Mouse (Mus musculus): Measurements from ENCODE around the gene Slc16a12.

The Slc16a12 gene

DNA sequence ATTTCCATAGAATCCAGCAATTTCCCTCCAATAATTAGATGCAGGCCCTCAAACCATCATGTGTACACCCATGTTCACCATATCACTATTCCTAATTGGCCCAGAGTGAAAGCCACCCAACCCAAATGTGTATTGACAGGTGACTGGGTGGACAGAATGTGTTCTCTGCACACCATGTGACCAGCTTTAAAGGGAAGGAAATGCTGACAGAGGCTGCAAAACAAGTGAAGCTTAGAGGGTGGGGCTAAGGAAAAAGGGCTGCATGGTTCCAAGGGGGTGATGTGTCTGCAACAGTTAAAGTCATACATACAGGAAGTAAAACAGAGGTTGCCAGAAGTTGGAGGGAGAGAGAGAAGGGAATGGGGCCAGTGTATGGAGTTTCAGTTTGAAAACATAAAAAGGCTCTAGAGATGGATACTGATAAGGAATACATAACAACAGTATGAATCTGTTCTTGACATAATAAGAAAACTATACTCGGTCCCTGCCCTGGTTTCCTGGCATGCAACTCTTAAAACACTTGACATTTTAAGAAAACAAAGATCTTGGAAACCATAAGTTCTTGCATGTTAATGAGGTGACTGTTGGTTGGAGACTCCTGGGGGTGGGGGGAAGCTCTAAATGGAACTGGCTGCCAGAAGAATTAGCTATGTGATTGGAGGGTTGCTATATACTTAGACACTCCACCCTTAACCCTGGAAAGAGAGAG, 20.7 kb downstream of the Slc16a12 start:
- no peak for DNase-seq

DNA sequence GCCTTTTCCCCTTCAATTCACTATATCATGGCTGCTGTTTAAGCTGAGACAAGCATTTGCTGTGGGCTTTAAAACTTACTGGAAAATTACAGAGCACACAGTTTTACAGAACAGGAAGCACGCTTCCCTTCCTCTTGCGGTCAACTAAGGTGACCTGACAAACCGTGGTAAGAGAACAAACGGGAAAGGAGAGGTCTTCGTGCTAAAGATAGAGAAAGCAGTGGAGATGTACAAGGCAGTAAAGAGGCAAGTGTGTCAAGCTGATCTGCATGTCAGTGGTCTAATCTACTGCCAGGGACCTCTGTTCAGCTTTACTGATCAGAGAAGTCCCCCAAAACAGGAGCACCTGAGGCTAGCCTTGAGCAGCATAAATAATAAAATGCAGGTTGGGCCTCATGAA, 21.7 kb downstream of the Slc16a12 start:
- DNase-seq = no peak

DNA sequence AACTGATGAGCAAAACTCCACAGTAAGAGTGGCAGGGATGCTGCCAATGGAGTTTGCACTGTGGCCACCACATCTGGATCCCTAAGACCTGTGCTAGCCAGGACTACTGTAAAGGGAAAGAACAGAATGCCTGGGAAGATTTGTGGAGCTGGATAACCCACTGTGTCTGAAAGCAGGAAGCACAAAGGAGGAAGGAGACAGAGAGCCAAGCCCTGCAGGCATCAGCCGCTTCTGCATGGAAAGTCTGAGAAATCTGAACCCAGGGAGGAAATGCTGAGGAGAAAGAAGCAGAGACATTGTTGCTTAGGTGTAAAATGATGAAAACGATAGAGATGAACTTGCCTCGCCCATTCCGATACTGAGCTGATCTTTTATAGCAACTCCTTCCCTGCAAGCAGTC, 22.5 kb downstream of the Slc16a12 start:
- DNase-seq = no peak

DNA sequence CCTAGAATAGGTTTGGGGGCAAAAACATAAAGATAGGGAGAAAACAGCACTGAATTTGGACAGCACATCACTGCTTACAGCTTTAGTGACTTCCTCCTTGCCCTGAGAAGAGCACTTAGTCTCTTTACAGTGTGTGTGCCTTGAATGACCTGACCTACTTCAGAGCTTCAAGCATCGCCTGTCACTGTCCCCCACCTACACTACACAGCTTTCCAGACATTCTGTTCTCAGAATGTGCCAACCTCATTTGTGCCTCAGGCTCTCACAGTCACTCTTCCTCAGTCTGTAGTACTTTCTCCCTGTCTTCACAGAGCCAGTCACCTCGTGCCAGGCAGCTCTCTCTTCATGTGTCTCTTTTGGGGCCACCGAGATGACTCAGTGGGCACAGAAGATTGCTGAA, 24.5 kb downstream of the Slc16a12 start:
- no peak for DNase-seq

- no peak for DNase-seq
Observed at GRCm38 (mm10) chr19:34720130-34720529, 27.0 kb downstream of the Slc16a12 start.

- peak; percentile 58 for DNase-seq
Observed at GRCm38 (mm10) chr19:34718963-34719362, 28.1 kb downstream of the Slc16a12 start.

GRCm38 (mm10) chr19:34718478-34718877, 28.6 kb downstream of the Slc16a12 start:
- peak; percentile 59 for DNase-seq

- DNase-seq = no peak
Observed at GRCm38 (mm10) chr19:34715895-34716294, 31.2 kb downstream of the Slc16a12 start.

DNA sequence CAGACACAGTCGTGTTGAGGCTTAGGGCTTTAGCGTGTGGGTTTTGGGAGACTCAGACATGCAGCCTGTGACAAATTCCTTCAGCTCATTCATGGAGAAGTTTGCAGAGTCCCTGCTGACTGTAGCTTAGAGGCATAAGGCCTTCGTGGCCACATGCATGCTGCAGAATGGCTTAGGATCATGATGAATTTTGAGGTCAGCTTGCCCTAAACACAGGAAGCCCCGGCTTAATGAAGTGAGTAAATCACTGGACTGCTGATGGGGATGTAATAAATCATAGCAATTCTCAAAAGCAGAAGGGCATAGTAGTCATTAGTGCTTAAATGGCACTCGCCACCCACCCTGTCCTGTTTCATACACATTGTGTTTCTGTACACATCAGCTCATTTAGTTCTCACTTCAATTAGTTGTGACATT, 32.8 kb downstream of the Slc16a12 start:
- peak; percentile 56 for DNase-seq

DNA sequence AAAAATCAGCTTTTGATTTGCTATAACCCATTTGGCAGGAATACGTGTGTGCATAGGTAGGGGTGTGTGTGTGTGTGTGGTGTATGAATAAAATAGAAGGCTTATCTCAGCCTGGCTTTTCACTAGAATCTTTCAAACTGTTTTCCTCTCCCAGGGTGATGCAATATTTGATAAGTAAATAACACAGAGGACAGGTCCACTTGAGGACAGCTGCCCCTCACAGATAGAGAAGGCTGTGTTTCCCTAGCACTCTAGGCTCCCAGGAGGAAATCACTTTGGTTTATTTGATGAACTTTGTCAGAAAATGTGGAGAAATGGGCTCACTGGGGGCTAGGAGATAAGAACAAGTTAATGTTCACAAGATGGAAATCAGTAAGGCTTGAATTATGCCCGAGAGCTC, 35.0 kb downstream of the Slc16a12 start:
- DNase-seq = no peak

DNA sequence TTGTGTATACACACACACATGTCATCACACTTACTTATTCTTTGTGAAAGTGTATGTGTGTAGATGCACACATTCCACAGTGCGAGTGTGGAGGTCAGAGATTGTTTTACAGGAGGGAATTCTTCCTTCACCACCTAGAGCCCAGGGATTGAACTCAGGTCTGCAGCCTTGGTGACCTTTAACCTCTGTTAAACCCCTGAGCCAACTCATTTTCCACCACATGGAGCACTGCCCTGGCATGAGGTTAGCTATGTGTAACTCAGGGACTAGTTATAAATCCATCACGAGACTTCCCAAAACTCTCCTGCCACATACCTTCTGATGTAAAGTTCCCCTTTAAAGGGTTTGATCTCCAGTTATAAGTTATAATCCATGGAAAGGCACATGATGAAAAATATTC, 38.9 kb downstream of the Slc16a12 start:
- peak; percentile 66 for DNase-seq

- no peak for DNase-seq
Observed at GRCm38 (mm10) chr19:34707571-34707970, 39.5 kb downstream of the Slc16a12 start.

DNA sequence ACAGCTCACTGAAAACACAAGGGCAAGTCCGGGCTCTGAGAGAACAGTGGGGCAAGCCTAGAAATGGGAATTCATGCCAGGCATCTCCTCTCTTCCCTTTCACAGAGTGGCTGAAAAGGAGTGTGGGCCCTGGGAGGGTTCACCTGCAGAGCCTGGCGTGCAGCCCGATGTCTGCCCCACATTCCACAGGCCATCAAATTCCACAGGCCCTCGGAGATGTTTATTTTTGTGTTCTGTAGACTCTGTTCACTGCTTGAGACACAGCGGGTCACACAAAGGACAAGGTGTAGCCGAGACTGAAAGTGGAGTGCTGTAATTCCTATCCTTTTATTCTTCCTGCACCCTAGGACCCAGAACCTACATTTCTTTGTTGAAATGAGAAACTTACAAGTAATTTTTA, 40.8 kb downstream of the Slc16a12 start:
- DNase-seq = peak; percentile 87

- no peak for DNase-seq
Observed at GRCm38 (mm10) chr19:34705141-34705540, 41.9 kb downstream of the Slc16a12 start.

DNA sequence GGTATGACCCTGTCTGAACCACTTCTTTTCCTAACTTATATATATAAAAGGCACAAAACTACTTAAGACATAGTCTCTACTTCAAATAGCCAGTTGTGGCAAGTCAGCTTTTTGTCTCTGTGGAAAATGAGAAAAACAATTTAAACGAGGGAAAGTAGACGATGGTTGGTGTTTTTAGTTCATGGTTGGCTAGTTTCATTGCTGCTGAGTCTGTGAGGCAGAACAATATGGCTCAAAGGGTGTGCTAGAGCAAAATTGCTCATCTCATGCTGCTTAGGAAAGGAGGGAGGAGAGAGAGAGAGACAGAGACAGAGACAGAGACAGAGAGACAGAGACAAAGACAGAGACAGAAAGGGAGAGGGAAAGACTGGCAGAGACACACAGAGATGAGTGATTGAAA, 47.8 kb downstream of the Slc16a12 start:
- DNase-seq = no peak

- no peak for DNase-seq
Observed at GRCm38 (mm10) chr19:34698852-34699251, 48.2 kb downstream of the Slc16a12 start.

- peak; percentile 67 for DNase-seq
Observed at GRCm38 (mm10) chr19:34698432-34698831, 48.7 kb downstream of the Slc16a12 start.

- DNase-seq = no peak
Observed at GRCm38 (mm10) chr19:34697461-34697860, 49.6 kb downstream of the Slc16a12 start.

DNA sequence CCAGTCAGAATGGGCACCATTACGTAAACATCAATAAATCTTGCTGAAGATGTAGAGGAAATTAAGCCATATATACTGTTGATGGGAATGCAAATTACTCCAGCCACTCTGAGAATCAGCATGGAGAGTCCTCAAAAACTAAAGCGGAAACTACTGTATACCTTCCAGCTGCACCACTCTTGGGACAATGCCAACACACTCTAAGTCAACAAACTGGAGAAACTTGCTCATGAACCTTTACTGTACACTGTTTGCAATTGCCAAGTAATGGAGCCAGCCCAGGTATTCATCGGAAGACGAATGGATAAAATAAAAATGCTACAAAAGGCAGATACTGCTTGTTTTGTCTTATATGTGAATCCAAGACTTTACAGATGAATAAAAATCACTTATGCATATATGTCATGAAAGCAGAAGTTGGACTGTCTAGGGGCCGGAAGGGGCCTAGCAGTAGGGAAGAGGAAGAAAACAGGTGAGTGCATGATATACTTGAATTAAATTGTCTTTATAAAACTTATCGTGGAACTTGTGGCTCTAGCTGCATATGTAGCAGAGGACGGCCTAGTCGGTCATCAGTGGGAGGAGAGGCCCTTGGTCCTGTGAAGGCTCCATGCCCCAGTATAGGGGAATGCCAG, 50.6 kb downstream of the Slc16a12 start:
- DNase-seq = no peak

- no peak for DNase-seq
Observed at GRCm38 (mm10) chr19:34691402-34691801, 55.7 kb downstream of the Slc16a12 start.

GRCm38 (mm10) chr19:34685530-34685929, 61.6 kb downstream of the Slc16a12 start:
- no peak for DNase-seq

- DNase-seq = peak; percentile 51
Observed at GRCm38 (mm10) chr19:34684857-34685256, 62.2 kb downstream of the Slc16a12 start.

DNA sequence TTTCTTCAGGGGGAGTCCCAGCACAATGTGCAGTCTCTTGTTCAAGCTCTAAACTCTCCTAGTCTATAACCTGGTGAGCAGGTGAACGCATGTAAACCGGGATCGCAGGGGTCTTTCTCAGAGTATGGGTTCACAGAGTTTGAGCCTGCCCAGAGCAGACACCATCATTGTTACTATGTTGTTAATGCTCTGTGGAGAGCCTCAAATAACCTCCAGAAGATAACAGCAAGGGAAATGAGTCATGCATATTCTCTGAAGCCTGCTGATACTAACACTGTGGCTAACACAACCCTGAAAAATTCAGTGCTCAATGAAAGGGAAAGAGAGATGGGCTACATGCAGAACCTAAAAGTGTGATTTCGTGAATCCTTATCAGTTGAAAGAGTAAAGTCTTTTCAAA, 68.7 kb downstream of the Slc16a12 start:
- no peak for DNase-seq

DNA sequence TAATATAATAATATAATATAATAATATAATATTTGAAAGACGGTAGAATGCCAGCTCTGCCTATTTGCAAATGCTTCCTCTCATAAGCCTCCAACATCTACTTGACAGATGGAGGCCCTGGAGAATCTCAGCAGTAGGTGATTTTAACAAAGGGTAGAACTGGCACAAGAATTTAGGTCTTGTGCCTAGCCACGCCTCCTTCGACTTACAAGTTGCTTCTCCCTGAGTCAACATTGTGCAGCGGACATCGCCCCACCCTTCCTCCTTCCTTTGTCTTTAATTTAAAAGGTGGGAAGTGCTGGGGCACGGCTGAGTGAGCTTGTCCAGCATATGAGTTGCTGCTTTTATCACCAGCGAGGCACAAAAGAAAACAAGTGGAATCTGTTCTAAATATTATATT, 73.6 kb downstream of the Slc16a12 start:
- DNase-seq = peak; percentile 24

GRCm38 (mm10) chr19:34666127-34666526, 81.0 kb downstream of the Slc16a12 start:
- peak; percentile 66 for DNase-seq
